Mouse (Mus musculus) left cerebral cortex, postnatal 10 days (tissue): Measurements from ENCODE around the gene Abhd15. TPM values are rescaled to one million over a fixed set of nuclear protein-coding genes. Genes with fewer than 3 reads are reported as not detected.
"Not testable (repeated sequence)": the region's sequence is repeated elsewhere in the genome, so short reads cannot be mapped to it uniquely, and the experiment has no call there.

Experiments used
- DNase-seq, 2 experiments: peaks; one replicate each; pipeline ENCODE4 v3.0.0; 2021 to 2022; ENCODE audit warnings: low spot score in 2 of 2, mixed read lengths in 1 of 2; ENCODE audit errors: extremely low spot score in 1 of 2
- intact Hi-C: fragments of 180-260 bp; cut with DNase I; formaldehyde crosslinking; loops from one replicate; pipeline ENCODE4 v1.15.1; 2025
- total RNA-seq, 2 experiments: library from RNA; stranded (reverse); gene quantifications; 2 replicates each; pipeline ENCODE4 v1.2.3; 2021

The Abhd15 gene
- total RNA-seq, 2 experiments from 2014 or later: 0.85 to 1.7 TPM

GRCm38 (mm10) chr11:77506273-77506672 lies 8.6 kb upstream of the Abhd15 start:
- peak in 1 of 2 experiments; percentile 34 for DNase-seq
- intact Hi-C loops: no loop called here

DNA sequence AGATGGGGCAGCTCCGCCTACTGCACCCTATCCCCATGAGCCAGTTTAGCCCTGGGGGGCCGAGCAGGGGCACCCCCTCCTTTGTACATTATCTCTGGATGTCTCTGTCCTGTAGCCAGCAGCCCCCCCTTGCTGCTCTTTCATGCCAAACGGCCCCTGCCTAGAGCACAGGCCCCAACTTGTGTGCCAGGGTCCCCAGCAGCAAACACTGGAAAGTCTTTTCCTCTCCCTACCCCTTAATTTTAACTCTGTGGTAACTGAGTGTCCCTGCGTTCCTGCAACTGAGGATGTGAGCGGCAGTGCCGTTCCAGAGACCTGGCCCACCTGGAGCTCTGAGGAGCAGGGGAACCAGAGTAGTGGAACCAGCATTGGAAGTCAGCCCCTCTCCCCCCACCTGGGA lies 8.0 kb upstream of the Abhd15 start:
- DNase-seq: peak in 1 of 2 experiments; percentile 22
- intact Hi-C loops: no loop called here

DNA sequence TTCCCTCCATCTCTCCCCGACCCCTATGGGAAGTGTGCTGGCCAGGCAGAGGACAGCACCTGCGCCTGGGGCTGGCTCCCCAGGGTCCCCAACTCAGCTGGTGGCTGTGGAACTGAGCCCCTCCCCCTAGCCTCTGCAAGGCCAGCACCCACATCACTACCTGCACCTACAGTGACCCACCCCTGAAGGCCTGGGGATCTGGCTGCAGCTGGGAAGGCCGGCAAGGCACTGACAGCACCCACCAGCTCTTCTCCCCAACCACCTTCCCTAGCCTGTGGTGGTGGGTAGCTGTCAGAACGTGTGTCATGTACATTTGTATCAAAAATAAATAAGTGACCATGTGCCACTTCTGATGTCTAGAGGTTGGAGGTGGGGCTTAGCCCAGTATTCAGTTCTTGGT lies 7.5 kb upstream of the Abhd15 start:
- peak in 1 of 2 experiments; percentile 33 for DNase-seq
- intact Hi-C loops: no loop called here

- DNase-seq: peak in 1 of 2 experiments; percentile 92
- intact Hi-C loops: no loop called here
Observed at GRCm38 (mm10) chr11:77508068-77509021, 6.6 kb upstream of the Abhd15 start.

DNA sequence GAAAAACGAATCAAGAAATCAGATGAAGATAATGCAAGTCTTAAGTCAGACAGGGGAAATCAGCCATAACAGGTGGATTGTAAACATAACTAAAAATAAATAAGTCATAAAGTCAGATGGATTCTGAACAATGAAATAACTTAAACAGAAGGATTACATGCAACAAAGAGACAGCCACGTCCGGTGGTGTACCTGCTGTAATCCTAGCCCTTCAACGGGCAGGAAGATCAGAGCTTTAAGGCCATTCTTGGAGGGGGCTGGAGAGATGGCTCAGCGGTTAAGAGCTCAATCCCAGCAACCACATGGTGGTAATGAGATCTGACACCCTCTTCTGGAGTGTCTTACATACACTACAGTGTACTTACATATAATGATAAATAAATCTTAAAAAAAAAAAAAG lies 3.6 kb upstream of the Abhd15 start:
- no peak for DNase-seq
- intact Hi-C loops: no loop called here

- DNase-seq: peak in 1 of 2 experiments; percentile 91
- intact Hi-C loops: no loop called here
Observed at GRCm38 (mm10) chr11:77512891-77513810, 1.8 kb upstream of the Abhd15 start.

GRCm38 (mm10) chr11:77513811-77514170 lies 1.1 kb upstream of the Abhd15 start:
- no peak for DNase-seq
- intact Hi-C loops: no loop called here

- no peak for DNase-seq
- intact Hi-C loops: no loop called here
Observed at GRCm38 (mm10) chr11:77514281-77514831, 565 bp upstream of the Abhd15 start.

DNA sequence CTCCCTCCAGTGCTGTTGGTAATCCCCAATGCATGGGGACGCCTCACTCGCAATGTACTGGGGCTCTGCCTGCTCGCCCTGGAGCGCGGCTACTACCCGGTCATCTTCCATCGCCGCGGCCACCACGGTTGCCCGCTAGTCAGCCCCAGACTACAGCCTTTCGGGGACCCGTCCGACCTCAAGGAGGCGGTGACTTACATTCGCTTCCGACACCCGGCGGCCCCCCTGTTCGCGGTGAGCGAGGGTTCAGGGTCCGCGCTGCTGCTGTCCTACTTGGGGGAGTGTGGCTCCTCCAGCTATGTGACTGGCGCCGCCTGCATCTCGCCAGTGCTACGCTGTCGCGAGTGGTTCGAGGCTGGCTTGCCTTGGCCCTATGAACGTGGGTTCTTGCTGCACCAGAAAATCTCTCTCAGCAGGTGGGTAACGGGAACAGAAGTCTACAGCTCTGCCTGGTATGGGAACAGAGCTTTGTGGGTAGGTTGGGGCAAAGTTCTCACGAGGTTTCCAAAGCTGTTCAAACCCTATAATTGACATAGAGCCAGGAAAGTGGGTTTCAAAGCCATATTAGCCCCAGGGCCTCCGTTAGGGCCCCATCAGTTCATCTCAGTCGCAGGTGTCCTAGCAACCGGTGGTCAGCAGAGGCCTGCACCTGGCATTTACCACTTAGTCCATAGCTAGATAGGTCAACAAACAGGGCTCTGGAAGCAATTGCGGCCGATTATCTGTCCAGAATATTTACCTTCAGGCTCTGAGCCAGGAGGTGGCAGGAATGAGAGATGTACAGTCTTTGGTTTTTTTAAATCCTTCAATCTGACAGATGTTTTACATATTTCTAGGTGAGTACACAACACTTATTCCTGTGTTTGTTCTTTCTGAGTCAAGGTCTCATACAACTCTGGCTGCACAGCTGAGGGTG lies 974 bp downstream of the Abhd15 start, which contains the start of gene Trp53i13:
TSS of gene Trp53i13 (minus strand) at position 344 of the 916 bp plus-strand sequence.
- intact Hi-C loops: no loop called here
- DNase-seq: peak in 1 of 2 experiments; percentile 53

GRCm38 (mm10) chr11:77516553-77517425 lies 1.9 kb downstream of the Abhd15 start:
- DNase-seq: no peak
- intact Hi-C loops: no loop called here

DNA sequence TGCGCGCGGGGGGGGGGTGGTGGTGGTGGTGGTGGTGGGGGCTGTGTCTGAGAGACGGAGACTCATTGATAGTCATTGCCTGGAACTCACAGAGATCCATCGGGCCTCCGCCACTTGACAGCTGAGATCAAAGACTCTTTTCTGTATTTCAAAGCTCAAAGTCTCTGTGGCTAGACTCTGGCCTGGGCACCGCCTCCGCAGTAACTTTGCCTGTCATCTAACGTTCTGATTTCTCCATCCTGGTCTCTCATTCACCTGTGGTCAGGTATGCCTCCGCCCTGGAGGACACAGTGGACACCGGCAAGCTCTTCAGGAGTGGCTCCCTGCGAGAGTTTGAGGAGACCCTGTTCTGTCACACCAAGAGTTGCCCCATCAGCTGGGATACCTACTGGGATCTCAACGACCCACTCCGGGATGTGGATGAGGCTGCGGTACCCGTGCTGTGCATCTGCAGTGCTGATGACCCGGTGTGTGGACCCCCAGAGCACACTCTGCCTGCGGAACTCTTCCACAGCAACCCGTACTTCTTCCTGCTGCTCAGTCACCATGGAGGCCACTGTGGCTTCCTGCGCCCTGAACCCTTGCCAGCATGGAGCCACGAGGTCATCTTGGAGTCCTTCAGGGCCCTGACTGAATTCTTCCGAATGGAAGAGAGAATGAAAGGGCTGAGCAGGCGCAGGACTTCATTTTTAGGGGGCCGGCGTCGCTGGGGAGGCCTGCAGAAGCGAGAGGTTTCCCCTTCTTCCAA lies 3.3 kb downstream of the Abhd15 start:
- intact Hi-C loops: no loop called here

DNA sequence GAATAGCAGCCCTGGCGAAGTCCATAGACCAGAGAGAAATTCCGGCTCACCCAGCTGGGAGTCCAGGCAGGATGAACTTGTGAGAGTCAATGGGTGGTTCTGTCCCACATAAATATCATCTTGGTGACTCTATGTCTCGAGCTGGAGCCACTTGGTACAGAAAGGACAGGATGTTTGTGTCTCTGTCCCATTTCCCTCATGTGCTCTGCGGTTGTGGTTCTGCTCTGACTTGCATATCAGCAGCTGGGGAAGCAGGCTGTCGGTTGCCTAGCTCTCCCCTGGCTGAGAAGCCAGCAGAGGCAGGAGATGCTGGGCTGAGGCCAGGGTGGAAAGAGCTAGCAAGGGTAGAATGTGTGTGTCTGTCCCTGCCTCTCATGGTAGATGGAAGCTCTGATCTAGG lies 4.1 kb downstream of the Abhd15 start, which contains the start of gene Gm10392:
TSS of gene Gm10392 (minus strand) at position 156 of the 400 bp plus-strand sequence.
- intact Hi-C loops: no loop called here
- DNase-seq: peak in 1 of 2 experiments; percentile 61

More for the DNA sequence above, 3.3 kb downstream of the Abhd15 start:
- no peak for DNase-seq

GRCm38 (mm10) chr11:77520601-77521529 lies 5.9 kb downstream of the Abhd15 start:
- peak in 1 of 2 experiments; percentile 66 for DNase-seq
- intact Hi-C loops: no loop called here

GRCm38 (mm10) chr11:77525804-77526486 lies 11.0 kb downstream of the Abhd15 start:
- intact Hi-C loops: no loop called here
- no peak for DNase-seq

- DNase-seq, intact Hi-C loops: not testable (repeated sequence)
Observed at GRCm38 (mm10) chr11:77528420-77528819, 13.5 kb downstream of the Abhd15 start.
